Mouse (Mus musculus) cortical plate, adult 2 months (tissue): ENCODE measurements at regions not wholly inside any gene's neighbourhood (a gene's known extent, or its start where the extent isn't known, plus 50 kb on each side); places are given as distances from the start of the nearest gene placed in this dataset.

Source experiments
- H3K27ac ChIP-seq: fragments of 200-500 bp; 2 replicates; pipeline ENCODE4 v1.5.1; 2012; ENCODE audit warnings: low read length, control low read depth, inconsistent platforms; ENCODE audit not compliant: insufficient read depth
- H3K4me1 ChIP-seq: fragments of 200-500 bp; 2 replicates; pipeline ENCODE4 v1.6.1; 2011; ENCODE audit warnings: low read length; ENCODE audit not compliant: control insufficient read depth, insufficient read depth
- H3K4me3 ChIP-seq: fragments of 200-500 bp; 2 replicates; pipeline ENCODE4 v1.5.1; 2011; ENCODE audit warnings: mild to moderate bottlenecking, low read length, control low read depth; ENCODE audit not compliant: insufficient read depth
- CTCF ChIP-seq: fragments of 200-500 bp; IDR thresholded peaks from 2 replicates; pipeline ENCODE4 v1.5.1; 2011; ENCODE audit warnings: mild to moderate bottlenecking, control low read depth, low read length; ENCODE audit not compliant: insufficient read depth; ENCODE audit errors: extremely low read depth
- POLR2A ChIP-seq: fragments of 200-500 bp; IDR thresholded peaks from 2 replicates; pipeline ENCODE4 v1.6.1; 2011; ENCODE audit warnings: mild to moderate bottlenecking, low read length, control low read depth; ENCODE audit not compliant: insufficient read depth; ENCODE audit errors: extremely low read depth

DNA sequence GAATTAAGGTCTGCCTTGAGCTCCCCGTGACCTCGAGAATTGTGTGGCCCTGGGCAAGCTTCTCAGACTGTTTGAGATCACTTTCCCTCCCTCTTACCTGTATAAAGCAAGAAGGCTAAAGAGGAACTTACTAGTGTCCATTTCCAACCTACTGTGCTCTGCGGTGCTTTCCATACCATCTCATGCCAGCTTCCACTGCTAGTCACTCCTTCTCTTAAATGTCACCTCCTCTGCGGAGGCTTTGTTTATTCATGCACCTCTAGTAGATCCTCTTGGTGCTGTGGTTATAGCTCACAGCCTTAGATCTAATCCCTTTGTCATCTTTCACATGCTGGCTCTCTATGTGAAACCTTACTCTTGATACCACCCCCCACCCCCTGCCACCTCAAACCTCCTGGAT lies 2310.3 kb upstream of the Lrrc6 start:
- Histone ChIP-seq H3K27ac (peak overlapping the region; percentile 77), H3K4me1 (peaks cover 5% of the 10 kb centered on the region), H3K4me3 (no peak overlapping the region)
- no peak for TF ChIP-seq CTCF
- TF ChIP-seq POLR2A = no peak

DNA sequence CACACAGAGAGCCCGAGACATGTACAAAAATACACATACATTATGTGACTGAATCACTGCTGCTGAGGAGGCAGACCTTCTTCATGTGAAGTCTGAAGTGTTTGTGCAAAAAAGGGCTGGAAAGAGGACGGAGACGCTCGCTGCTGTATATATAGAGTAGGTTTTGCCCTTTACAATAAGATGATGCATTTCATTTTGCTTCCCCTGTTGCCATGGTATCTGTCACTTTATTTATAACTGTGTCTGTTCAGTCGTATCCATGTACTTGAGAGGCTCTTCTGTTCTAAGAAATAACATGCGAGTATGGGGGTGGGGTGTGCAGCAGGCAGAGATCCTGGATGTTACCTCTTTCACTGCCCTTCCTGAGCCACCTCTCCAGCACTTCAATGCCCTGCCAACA lies 2309.9 kb upstream of the Lrrc6 start:
- peak overlapping the region; percentile 77 for H3K27ac ChIP-seq
- TF ChIP-seq POLR2A (no peak), CTCF (no peak)

DNA sequence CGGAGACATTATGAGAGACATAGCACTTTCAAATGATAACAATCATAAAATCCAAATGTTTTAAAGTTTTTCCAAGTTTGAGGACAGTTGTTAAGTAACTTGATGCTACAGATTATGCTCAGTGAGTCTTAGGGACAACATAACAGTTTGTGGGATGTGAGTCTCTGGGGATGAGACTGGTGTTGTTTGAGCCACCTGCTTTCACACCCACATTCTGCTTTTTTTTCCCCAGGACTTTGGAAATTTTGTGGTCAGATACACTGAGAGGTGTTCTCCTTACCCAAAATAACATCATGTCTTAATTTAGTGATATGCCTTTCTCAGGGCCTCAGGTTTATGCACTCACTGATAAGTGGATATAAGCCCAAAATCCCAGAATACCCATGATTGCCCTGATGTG lies 2307.5 kb upstream of the Lrrc6 start:
- H3K27ac ChIP-seq = no peak overlapping the region
- peaks cover 5% of the 10 kb centered on the region for H3K4me1 ChIP-seq
- TF ChIP-seq CTCF (no peak), POLR2A (no peak)
- H3K4me3 ChIP-seq = no peak overlapping the region

More for the DNA sequence above, 2309.9 kb upstream of the Lrrc6 start:
- Histone ChIP-seq H3K4me3 (no peak overlapping the region), H3K4me1 (peaks cover 5% of the 10 kb centered on the region)

DNA sequence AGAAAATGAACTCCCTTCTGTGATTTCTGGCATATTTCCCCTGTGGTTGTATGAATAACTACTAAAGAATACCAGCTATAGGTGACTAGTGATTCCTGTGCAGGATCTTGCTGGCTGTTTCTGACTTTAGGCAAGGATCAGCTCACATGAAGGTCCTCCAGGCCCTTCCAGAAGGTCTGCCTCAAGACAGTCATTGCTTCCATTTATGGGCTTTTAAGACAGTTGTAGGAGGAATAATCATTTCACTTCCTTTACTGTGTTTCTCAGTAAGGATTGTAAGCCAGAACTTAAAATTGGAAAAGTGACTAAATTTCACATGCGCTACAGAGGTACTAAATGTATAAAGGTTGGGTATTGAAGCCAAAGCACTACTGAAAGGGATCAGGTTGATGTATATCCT lies 2303.5 kb upstream of the Lrrc6 start:
- TF ChIP-seq CTCF (no peak), POLR2A (no peak)
- Histone ChIP-seq H3K27ac (peak overlapping the region; percentile 45; the same call in 1 of the 2 replicates), H3K4me3 (no peak overlapping the region), H3K4me1 (peaks cover 4% of the 10 kb centered on the region)

DNA sequence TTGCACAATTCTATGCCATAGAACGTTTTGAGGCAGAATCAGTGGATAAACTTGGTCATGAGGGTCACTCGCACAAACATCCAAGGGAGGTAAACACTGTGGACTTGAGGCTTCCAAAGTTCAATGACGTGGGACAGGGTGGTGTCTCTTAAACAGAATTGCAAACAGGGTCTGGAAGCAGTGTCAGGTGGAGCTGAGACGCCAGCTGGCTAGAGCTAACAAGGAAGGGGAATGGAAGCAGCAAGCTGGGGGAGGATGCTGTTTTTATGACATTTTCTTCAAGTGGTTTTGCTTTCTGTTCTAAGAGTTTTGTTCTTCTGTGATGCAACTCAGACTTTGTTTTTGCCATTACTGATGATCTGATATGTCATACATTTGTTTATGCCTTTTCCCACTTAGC lies 2301.1 kb upstream of the Lrrc6 start:
- Histone ChIP-seq H3K4me3 (no peak overlapping the region), H3K27ac (no peak overlapping the region), H3K4me1 (peaks cover 4% of the 10 kb centered on the region)
- no peak for TF ChIP-seq CTCF
- TF ChIP-seq POLR2A = no peak

GRCm38 (mm10) chr15:68797406-68797805 lies 2296.7 kb upstream of the Lrrc6 start:
- H3K4me1 ChIP-seq = peaks cover 5% of the 10 kb centered on the region
- no peak overlapping the region for H3K4me3 ChIP-seq
- TF ChIP-seq CTCF (no peak), POLR2A (no peak)
- H3K27ac ChIP-seq = no peak overlapping the region

DNA sequence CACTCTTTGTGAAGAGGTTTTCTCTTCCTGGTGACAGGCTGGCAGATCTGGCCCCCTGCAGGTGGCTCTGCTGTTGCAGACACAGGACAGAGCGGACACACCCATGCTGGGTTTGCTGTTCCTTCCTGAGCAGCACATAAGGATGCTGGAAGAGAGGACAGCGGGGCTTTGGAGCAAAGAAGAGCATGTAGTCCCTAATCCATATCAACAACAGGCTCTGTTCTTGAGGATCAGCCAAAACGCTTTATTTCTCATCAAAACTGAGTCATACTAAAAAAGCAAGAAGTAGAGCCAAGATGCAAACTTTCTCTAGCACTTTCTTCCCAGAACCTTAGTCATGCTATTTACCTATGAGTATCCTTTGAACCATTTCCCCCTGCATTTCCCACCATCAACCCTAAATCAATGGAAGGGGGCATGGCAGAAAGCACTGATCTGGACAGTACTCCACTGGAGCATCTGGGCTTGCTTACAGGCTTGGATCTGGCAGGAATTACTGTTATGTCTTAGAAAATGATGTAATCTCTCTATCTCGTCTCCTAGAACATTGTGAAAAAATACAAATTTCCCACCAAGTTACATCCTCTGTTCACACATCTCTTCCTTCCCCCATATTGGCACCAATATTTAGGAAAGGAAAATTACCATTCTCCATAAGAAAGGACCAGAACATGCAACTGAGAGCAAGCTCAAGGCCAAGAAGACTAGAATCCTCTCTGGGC lies 2294.7 kb upstream of the Lrrc6 start:
- H3K4me1 ChIP-seq = peaks cover 2% of the 10 kb centered on the region; the same call in 1 of the 2 replicates
- H3K27ac ChIP-seq = peak overlapping the region; percentile 53
- TF ChIP-seq CTCF = 0 out of 2 replicates have a peak, but pooled peaks have one; percentile 8
- TF ChIP-seq POLR2A = no peak
- H3K4me3 ChIP-seq = no peak overlapping the region

- TF ChIP-seq CTCF = no peak
- no peak for TF ChIP-seq POLR2A
- H3K4me3 ChIP-seq = no peak overlapping the region
- H3K4me1 ChIP-seq = peaks cover 2% of the 10 kb centered on the region; the same call in 1 of the 2 replicates
- no peak overlapping the region for H3K27ac ChIP-seq
These were observed 2259.2 kb upstream of the Lrrc6 start for GRCm38 (mm10) chr15:68759948-68760347.

DNA sequence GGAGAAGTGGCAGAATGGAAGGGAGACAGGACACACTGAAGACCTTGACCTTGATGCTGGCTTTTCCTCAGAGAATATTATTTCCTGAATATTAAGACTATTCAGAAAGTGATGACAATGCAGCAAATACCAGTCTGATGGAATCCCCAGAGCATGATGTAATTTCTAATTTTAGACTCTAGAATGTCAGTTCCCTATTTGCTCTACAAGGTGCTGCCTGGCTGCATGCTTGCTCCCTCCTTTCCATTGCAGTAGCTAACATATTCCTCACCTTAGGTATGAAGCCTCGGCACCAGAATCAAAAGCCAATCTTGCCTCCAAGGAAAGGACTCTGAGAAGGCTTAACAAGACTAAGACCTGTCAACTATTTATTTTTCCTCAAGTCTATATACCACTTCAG lies 2254.5 kb upstream of the Lrrc6 start:
- Histone ChIP-seq H3K4me3 (no peak overlapping the region), H3K27ac (peak overlapping the region; percentile 64; the same call in 1 of the 2 replicates), H3K4me1 (peaks cover 5% of the 10 kb centered on the region)
- TF ChIP-seq CTCF (no peak), POLR2A (no peak)

DNA sequence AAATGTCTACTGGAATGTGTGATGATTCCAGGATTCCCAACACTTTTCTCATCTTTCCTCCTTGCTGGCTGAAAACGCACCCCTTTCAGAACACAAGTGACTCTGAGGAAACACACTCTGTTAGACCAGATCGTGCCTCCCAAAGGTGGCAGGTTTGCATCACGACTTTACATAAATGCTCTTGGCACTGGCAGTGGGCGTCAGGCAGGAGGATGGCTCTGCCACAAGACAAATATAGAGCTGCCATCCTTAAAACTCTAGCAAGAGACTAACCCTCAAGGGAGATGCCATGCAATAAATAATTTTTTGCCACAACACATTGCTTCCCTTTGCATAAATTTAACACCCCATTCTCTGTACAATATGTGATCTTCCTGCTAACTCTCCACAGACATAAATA lies 2254.1 kb upstream of the Lrrc6 start:
- Histone ChIP-seq H3K4me1 (peaks cover 5% of the 10 kb centered on the region), H3K27ac (0 out of 2 replicates have a peak overlapping the region, but pooled peaks have one; percentile 64), H3K4me3 (no peak overlapping the region)
- TF ChIP-seq CTCF (no peak), POLR2A (no peak)
